Mouse (Mus musculus) liver, adult (tissue): ENCODE measurements around the gene Syt2.

Experiments used
- GATA4 ChIP-seq: IDR thresholded peaks from 2 replicates; pipeline ENCODE4 v1.6.1; 2014; ENCODE audit warnings: mild to moderate bottlenecking, low read length; ENCODE audit not compliant: insufficient replicate concordance

The Syt2 gene

GRCm38 (mm10) chr1:134708801-134709385 is 62.4 kb downstream of the Syt2 start:
- TF ChIP-seq GATA4 = no peak

- no peak for TF ChIP-seq GATA4
These were observed 63.2 kb downstream of the Syt2 start for GRCm38 (mm10) chr1:134709411-134710306.

GRCm38 (mm10) chr1:134711061-134711460 is 64.6 kb downstream of the Syt2 start:
- TF ChIP-seq GATA4 = no peak

GRCm38 (mm10) chr1:134711653-134712052 is 65.2 kb downstream of the Syt2 start:
- TF ChIP-seq GATA4 = no peak

- TF ChIP-seq GATA4 = no peak
These were observed 66.4 kb downstream of the Syt2 start for GRCm38 (mm10) chr1:134712781-134713299.

- no peak for TF ChIP-seq GATA4
These were observed 67.0 kb downstream of the Syt2 start for GRCm38 (mm10) chr1:134713421-134713969.

- no peak for TF ChIP-seq GATA4
These were observed 67.7 kb downstream of the Syt2 start for GRCm38 (mm10) chr1:134714166-134714565.

- TF ChIP-seq GATA4 = no peak
These were observed 68.6 kb downstream of the Syt2 start for GRCm38 (mm10) chr1:134715092-134715491.

GRCm38 (mm10) chr1:134719718-134720304 is 73.3 kb downstream of the Syt2 start:
- no peak for TF ChIP-seq GATA4

- no peak for TF ChIP-seq GATA4
These were observed 75.0 kb downstream of the Syt2 start for GRCm38 (mm10) chr1:134721486-134721885.

- no peak for TF ChIP-seq GATA4
These were observed 76.4 kb downstream of the Syt2 start for GRCm38 (mm10) chr1:134722891-134723290.

GRCm38 (mm10) chr1:134725276-134725675 is 78.8 kb downstream of the Syt2 start:
- no peak for TF ChIP-seq GATA4

GRCm38 (mm10) chr1:134726480-134726879 is 80.0 kb downstream of the Syt2 start:
- TF ChIP-seq GATA4 = no peak

- no peak for TF ChIP-seq GATA4
These were observed 80.8 kb downstream of the Syt2 start for GRCm38 (mm10) chr1:134727256-134727655.

GRCm38 (mm10) chr1:134733659-134734058 is 87.2 kb downstream of the Syt2 start:
- TF ChIP-seq GATA4 = no peak
